Mouse (Mus musculus): ENCODE measurements at regions not wholly inside any gene's neighbourhood (a gene's known extent, or its start where the extent isn't known, plus 50 kb on each side); places are given as distances from the start of the nearest gene placed in this dataset.

GRCm38 (mm10) chr8:127675377-127675776, 611.7 kb downstream of the Pard3 start:
- TF ChIP-seq CTCF (IDR thresholded peaks at IDR 0.05; ENCODE audit: borderline replicate concordance, extremely low read depth, insufficient read depth, insufficient read length) (no peak), POLR2A (IDR thresholded peaks at IDR 0.05; ENCODE audit: borderline replicate concordance, extremely low read depth, insufficient read depth, insufficient read length, poor library complexity, severe bottlenecking) (no peak)

Measured in brain, embryonic 14.5 days (tissue).